ENCODE assay signal across 10 mouse cellular contexts in the genomic region with DNA sequence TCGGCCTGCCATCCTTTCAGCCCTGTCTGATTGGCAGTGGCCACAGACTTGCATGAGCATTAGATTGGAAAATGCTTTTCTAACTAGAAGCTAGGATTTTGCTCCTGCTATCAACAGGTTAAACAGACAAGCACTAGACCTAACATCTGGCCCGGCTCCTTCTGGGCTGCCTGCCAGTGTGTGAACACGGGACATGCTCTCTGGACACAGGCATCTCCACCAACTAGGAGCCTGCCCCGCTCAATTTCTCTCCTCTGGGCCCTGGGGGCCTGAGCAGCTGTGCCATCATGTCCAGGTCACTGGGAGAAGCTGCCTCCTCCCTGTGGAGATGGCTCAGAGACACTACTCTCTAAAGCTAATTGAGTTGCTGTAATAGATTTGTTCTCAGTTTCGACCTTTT.
DNase-seq lines count a peak whose midpoint lies in the region; ATAC-seq and TF ChIP-seq lines count a peak whose summit lies in the region.
"Had no signal": no experiment of that assay in that cellular context is flagged by ENCODE, and none has a peak within 500 bp of the region (broad histone marks: within the 10 kb centered on the region; RNA-seq: fewer than 3 reads in every experiment).

No protein-coding gene starts in this region.

- no peak overlapping the region for H3K4me2 ChIP-seq in lung, embryonic 16.5 days (ENCODE audit: low read depth, low read length)
- H3K4me2 ChIP-seq in heart, embryonic 15.5 days = no peak overlapping the region
- no peak overlapping the region for H3K4me2 ChIP-seq in forebrain, postnatal 0 days (ENCODE audit: low read depth)
- H3K4me2 ChIP-seq: liver, embryonic 12.5 days had no signal

- H3K36me3 ChIP-seq in lung, embryonic 16.5 days (ENCODE audit: control insufficient read depth, insufficient read depth, low read length) = no peaks in the 10 kb centered on the region
- H3K36me3 ChIP-seq in heart, embryonic 15.5 days = no peaks in the 10 kb centered on the region
- no peaks in the 10 kb centered on the region for H3K36me3 ChIP-seq in forebrain, postnatal 0 days (ENCODE audit: insufficient read depth)
- H3K36me3 ChIP-seq: liver, embryonic 12.5 days had no signal

- 38% methylated on average over 5 of the region's 5 CpGs for WGBS in lung, embryonic 16.5 days
- 45% methylated on average over 5 of the region's 5 CpGs for WGBS in lung, adult 2 months
- WGBS in heart, embryonic 15.5 days = 27% methylated on average over 5 of the region's 5 CpGs
- WGBS in forebrain, postnatal 0 days = 64% methylated on average over 5 of the region's 5 CpGs

- peak; percentile 42 to 59 for DNase-seq in adrenal gland, adult (ENCODE audit: inconsistent age in 2 of 2, low spot score in 1 of 2)
- DNase-seq in adrenal gland, postnatal 4 days (ENCODE audit: low spot score in 2 of 2) = no peak
- DNase-seq in lung, adult 2 months = no peak
- peak; percentile 24 for DNase-seq in lung, postnatal 36 days
- DNase-seq in forebrain, postnatal 0 days = no peak
- DNase-seq: cerebellum, adult 2 months had no signal

- no peaks in the 10 kb centered on the region for H3K27me3 ChIP-seq in lung, embryonic 16.5 days (ENCODE audit: control insufficient read depth, insufficient read depth, low read depth, low read length)
- no peaks in the 10 kb centered on the region for H3K27me3 ChIP-seq in heart, embryonic 15.5 days
- H3K27me3 ChIP-seq in forebrain, postnatal 0 days (ENCODE audit: insufficient read depth, low read length) = no peaks in the 10 kb centered on the region
- H3K27me3 ChIP-seq: liver, embryonic 12.5 days had no signal

- ATAC-seq in lung, embryonic 16.5 days (ENCODE audit: low read depth) = peak; percentile 59; the same call in 1 of the 2 replicates
- peak; percentile 82 for ATAC-seq in heart, embryonic 15.5 days (replicated peaks; ENCODE audit: insufficient number of reproducible peaks, insufficient read depth, low FRiP score, low read depth)
- no peak for ATAC-seq in forebrain, postnatal 0 days
- no peak for ATAC-seq in granulocyte monocyte progenitor cell, adult 5-6 weeks (replicated peaks; ENCODE audit: poor library complexity, severe bottlenecking)
- ATAC-seq: liver, embryonic 12.5 days had no signal

- no peak overlapping the region for H3K27ac ChIP-seq in lung, embryonic 16.5 days (ENCODE audit: low read length)
- peak overlapping the region; percentile 76 for H3K27ac ChIP-seq in heart, embryonic 15.5 days
- no peak overlapping the region for H3K27ac ChIP-seq in forebrain, postnatal 0 days (ENCODE audit: low read depth, low read length)
- H3K27ac ChIP-seq: liver, embryonic 12.5 days had no signal

- peaks cover 8% of the 10 kb centered on the region for H3K4me1 ChIP-seq in lung, embryonic 16.5 days (replicated peaks; ENCODE audit: control insufficient read depth, insufficient read depth, low read length)
- no peaks in the 10 kb centered on the region for H3K4me1 ChIP-seq in lung, adult 2 months (ENCODE audit: control insufficient read depth, insufficient read depth, low read length)
- peaks cover 29% of the 10 kb centered on the region for H3K4me1 ChIP-seq in heart, embryonic 15.5 days (replicated peaks)
- no peaks in the 10 kb centered on the region for H3K4me1 ChIP-seq in forebrain, postnatal 0 days (ENCODE audit: insufficient read depth)

- no peak overlapping the region for H3K9ac ChIP-seq in lung, embryonic 16.5 days (ENCODE audit: low read length)
- H3K9ac ChIP-seq in heart, embryonic 15.5 days = no peak overlapping the region
- H3K9ac ChIP-seq in forebrain, postnatal 0 days = no peak overlapping the region
- H3K9ac ChIP-seq: liver, embryonic 12.5 days had no signal

- no peak for TF ChIP-seq POLR2A in lung, adult 2 months (IDR thresholded peaks at IDR 0.05; ENCODE audit: borderline replicate concordance, extremely low read depth, low read depth, low read length)

- no peak overlapping the region for H3K4me3 ChIP-seq in lung, embryonic 16.5 days (ENCODE audit: low read length)
- no peak overlapping the region for H3K4me3 ChIP-seq in lung, adult 2 months (replicated peaks; ENCODE audit: extremely low read depth, low read depth, low read length)
- no peak overlapping the region for H3K4me3 ChIP-seq in heart, embryonic 15.5 days
- no peak overlapping the region for H3K4me3 ChIP-seq in forebrain, postnatal 0 days (ENCODE audit: low read depth, low read length)
- H3K4me3 ChIP-seq: liver, embryonic 12.5 days had no signal

- H3K9me3 ChIP-seq in lung, embryonic 16.5 days (ENCODE audit: control insufficient read depth, low read length) = no peaks in the 10 kb centered on the region
- no peaks in the 10 kb centered on the region for H3K9me3 ChIP-seq in heart, embryonic 15.5 days (replicated peaks)
- H3K9me3 ChIP-seq in forebrain, postnatal 0 days (ENCODE audit: low read length) = no peaks in the 10 kb centered on the region
- H3K9me3 ChIP-seq: liver, embryonic 12.5 days had no signal

- TF ChIP-seq CTCF in lung, adult 2 months (IDR thresholded peaks at IDR 0.05; ENCODE audit: insufficient read depth, low read length) = no peak
- TF ChIP-seq CTCF in forebrain, postnatal 0 days (IDR thresholded peaks at IDR 0.05; ENCODE audit: low read depth) = no peak

Comparison
In these comparisons a context has a peak if more than half of its experiments do, and no peak if none do; other contexts are left out.
1. DNase-seq: peak in adrenal gland, adult (2 of 2) and lung, postnatal 36 days (single experiment); none in adrenal gland, postnatal 4 days (0 of 2), lung, adult 2 months (single experiment) and forebrain, postnatal 0 days (single experiment).
2. ATAC-seq: peak in lung, embryonic 16.5 days (single experiment) and heart, embryonic 15.5 days (single experiment); none in forebrain, postnatal 0 days (single experiment) and granulocyte monocyte progenitor cell, adult 5-6 weeks (single experiment).